Mouse (Mus musculus) B cell, adult 2 months (primary cell): ENCODE results near the gene Sp2.

ENCODE experiments used
- DNase-seq, 2 experiments: peaks; one replicate each; pipeline ENCODE4 v3.0.0; 2022

Sp2 gene

GRCm38 (mm10) chr11:96995836-96996772 lies 13.3 kb upstream of the Sp2 start:
- peak; percentile 56 to 58 for DNase-seq

GRCm38 (mm10) chr11:96995031-96995430 lies 12.3 kb upstream of the Sp2 start:
- no peak for DNase-seq

DNA sequence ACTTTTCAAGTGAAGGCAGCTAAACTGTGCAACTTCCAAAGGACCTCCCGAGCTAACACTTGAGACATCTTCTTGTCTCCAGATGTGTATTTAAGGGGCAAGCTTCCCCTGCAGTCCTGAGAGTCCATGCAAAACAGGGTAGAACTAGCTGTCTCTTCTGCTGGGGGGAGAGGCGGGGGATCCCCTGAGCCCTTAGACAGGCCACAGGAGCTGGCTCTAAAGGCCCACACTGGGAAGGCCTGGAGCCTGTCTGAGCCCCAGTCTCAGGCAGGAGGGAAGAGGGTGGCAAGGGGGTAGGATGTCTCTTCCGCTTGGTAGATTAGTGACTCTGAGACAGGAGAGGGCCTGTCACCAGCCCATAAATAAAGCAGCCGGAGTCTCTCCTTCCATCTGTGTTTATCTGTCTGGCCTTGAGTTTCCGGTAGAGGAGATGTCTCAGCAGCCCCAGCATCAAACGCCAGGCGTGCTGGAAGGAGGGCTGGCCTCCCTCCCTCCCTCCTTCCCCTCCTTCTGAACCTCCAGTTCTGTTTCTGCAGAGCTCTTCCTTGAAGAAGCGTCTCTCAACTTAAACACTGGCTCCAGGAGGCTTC lies 10.1 kb upstream of the Sp2 start:
- no peak for DNase-seq

GRCm38 (mm10) chr11:96991501-96991900 lies 8.7 kb upstream of the Sp2 start:
- DNase-seq, result no peak

- peak; percentile 77 to 80 for DNase-seq
These were observed 5.3 kb upstream of the Sp2 start for GRCm38 (mm10) chr11:96987873-96988655.

GRCm38 (mm10) chr11:96986463-96986862 lies 3.7 kb upstream of the Sp2 start:
- no peak for DNase-seq

DNA sequence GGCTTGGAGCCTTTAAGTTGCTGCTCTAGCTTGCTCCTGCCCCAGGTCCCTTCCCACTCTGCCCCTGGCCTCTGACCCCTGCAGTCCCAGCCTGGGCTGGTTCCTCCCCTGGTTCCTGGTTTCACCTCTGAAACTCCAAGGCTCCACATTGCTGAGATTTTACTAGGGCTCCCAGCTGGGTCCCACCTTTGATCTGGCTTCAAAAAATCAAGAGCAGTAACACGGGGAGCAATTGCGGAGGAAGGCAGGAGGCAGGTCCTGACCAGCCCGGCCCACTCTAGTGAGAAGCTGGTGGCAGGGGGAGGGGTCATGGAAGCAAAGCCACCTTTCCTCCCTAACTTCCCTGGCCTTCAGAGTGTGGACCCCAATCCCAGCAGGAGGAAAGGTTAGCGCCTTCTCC lies 2.1 kb upstream of the Sp2 start:
- no peak for DNase-seq

GRCm38 (mm10) chr11:96982355-96982754 lies 404 bp downstream of the Sp2 start:
- DNase-seq, result peak; percentile 89 to 90

DNA sequence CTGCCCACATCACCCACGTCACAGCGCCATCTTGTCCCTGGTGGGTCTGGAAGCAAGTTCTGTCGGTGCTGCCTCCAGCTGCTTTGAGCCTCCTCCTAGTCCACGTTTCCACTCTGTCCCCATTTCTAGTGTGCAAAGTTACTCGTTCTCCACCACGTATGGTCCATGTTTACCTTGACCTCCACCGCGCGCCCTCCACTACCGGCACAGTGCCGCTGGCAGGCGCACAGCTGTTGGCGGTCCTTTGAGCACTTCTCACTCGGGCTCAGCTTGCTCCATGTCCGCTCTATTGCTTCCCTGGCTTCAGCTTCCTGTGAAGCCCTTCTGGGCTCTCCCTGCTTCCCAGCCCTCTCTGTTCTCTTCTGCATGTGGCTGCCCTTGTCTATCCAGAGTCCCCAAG lies 1.3 kb downstream of the Sp2 start:
- DNase-seq, result no peak

- DNase-seq, result no peak
These were observed 2.7 kb downstream of the Sp2 start for GRCm38 (mm10) chr11:96980021-96980420.

- no peak for DNase-seq
These were observed 3.4 kb downstream of the Sp2 start for GRCm38 (mm10) chr11:96979329-96979728.

DNA sequence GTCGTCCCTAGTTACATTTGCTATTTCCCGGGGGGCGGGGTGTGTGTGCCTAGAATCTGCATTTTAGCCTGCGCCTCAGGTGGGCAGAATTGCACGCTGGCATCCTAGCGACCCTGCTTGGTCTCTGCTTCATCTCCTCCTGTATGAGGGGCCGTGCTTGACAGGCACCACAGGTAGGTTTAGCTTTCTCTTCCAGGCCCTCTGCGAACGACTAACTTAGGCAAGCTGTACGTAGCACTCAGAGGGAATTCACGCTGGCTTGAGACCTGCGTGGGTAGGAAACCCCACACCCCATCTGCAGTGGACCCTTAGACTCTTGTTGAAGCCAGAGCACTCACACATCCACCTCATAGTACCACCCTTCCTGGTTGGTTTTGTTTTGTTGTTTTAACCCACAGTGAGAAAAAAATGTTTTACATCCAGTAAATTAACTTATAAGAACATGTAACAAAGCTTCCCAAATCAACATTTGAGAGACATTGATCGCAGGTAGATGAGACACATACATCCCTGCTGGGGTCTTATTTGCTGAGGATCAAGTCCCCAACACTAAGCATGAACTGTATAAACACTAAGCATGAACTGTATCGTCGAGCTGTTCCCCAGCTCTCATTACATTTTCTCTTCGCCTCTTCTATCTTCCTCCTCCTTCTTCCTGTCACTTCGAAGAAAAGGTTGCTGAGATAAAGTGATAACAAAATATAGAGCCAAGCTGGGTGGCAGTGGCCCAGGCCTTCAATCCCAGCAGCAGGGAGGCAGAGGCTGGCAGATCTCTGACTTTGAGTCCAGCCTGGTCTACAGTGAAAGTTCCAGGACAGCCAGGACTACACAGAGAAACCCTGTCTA lies 4.1 kb downstream of the Sp2 start:
- DNase-seq, result no peak

- DNase-seq, result peak; percentile 96
These were observed 5.0 kb downstream of the Sp2 start for GRCm38 (mm10) chr11:96977606-96978400.

- DNase-seq, result peak; percentile 84 to 89
These were observed 5.7 kb downstream of the Sp2 start for GRCm38 (mm10) chr11:96976911-96977591.

- DNase-seq, result no peak
These were observed 6.4 kb downstream of the Sp2 start for GRCm38 (mm10) chr11:96976379-96976687.

GRCm38 (mm10) chr11:96975511-96976378 lies 7.0 kb downstream of the Sp2 start:
- no peak for DNase-seq

GRCm38 (mm10) chr11:96974813-96975212 lies 7.9 kb downstream of the Sp2 start:
- no peak for DNase-seq

GRCm38 (mm10) chr11:96973426-96973964 lies 9.3 kb downstream of the Sp2 start:
- no peak for DNase-seq

DNA sequence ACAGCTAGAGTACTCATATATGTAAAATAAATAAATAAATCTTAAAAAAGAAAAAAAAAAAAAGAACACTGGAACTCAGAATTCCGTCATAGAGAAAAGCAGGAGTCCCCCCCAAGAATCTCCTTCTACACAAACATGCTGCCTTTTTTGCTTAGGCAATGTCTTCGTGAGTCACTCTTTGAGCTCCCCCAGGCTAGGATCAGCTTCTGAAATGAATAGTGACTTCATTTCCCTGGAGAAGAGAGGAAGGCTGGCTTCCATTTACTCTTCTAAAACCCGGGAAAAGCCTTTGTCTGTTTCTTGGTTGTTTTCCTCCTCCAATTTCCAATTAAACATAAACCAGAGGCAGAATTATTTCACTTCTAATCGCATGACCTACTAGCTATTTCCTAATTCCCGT lies 9.9 kb downstream of the Sp2 start:
- DNase-seq, result no peak

DNA sequence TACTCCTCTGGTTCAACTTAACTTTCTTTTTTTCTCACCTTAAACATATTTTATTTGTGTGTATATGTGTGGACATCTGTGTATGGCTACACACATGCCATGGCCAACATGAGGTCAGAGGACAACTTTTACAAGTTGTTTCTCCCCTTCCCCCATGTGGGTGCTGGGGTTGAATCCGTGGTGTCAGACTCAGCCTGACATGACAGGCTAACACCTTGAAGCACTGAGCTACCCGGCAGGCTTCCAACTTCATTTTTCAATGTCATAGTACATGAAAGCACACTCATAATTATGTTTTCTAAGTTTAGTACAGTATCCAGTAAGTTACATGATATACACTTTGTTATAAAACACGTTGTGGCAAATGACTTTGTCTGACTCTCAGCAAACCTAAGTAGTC lies 12.4 kb downstream of the Sp2 start:
- no peak for DNase-seq
